Mouse (Mus musculus) gastrocnemius, postnatal 14 days (tissue): ENCODE results near the gene Pitx1. TPM values are rescaled to one million over a fixed set of nuclear protein-coding genes. Genes with fewer than 3 reads are reported as not detected.

Experiments
- DNase-seq: peaks from one replicate; pipeline ENCODE4 v3.0.0; 2021; ENCODE audit warnings: mixed read lengths
- intact Hi-C: fragments of 180-260 bp; cut with DNase I; formaldehyde crosslinking; loops from one replicate; pipeline ENCODE4 v1.15.1; 2025; ENCODE audit warnings: low total_unique reads
- total RNA-seq, 2 experiments: library from RNA; stranded (reverse); gene quantifications; 2 replicates each; pipeline ENCODE4 v1.2.3; 2021

Pitx1 gene
- total RNA-seq, 2 experiments from 2014 or later = 0.64 to 0.84 TPM

- intact Hi-C loops = no loop called here
- DNase-seq = no peak
Observed at GRCm38 (mm10) chr13:55809041-55809623, 26.9 kb downstream of the Pitx1 start.

GRCm38 (mm10) chr13:55803973-55804372 lies 32.0 kb downstream of the Pitx1 start:
- intact Hi-C loops = no loop called here
- DNase-seq = no peak

- no peak for DNase-seq
- intact Hi-C loops = no loop called here
Observed at GRCm38 (mm10) chr13:55801246-55801645, 34.7 kb downstream of the Pitx1 start.

GRCm38 (mm10) chr13:55786120-55786519 lies 49.9 kb downstream of the Pitx1 start:
- no peak for DNase-seq
- intact Hi-C loops = no loop called here

- intact Hi-C loops = no loop called here
- DNase-seq = no peak
Observed at GRCm38 (mm10) chr13:55784268-55784667, 51.7 kb downstream of the Pitx1 start, which contains the start of gene Catsper3. TSS of gene Catsper3 (plus strand) at chr13:55784568.

GRCm38 (mm10) chr13:55775056-55775455 lies 60.9 kb downstream of the Pitx1 start:
- DNase-seq = no peak
- intact Hi-C loops = no loop called here

Other genes starting within 250 kb of the Pitx1 start
- 1 to 10 TPM; 6.2 to 7.3 TPM for gene B4galt7, start 236.3 kb downstream of the Pitx1 start, total RNA-seq
- gene Caml, start 213.2 kb downstream of the Pitx1 start, total RNA-seq = 10 to 100 TPM; 10.1 to 11.1 TPM
- 10 to 100 TPM; 19.7 to 21.2 TPM for gene Ddx46, start 201.2 kb downstream of the Pitx1 start, total RNA-seq
- gene B230219D22Rik, start 143.1 kb downstream of the Pitx1 start, total RNA-seq = 10 to 100 TPM; 30.9 to 32.9 TPM
- 10 to 100 TPM; 27.8 to 27.9 TPM for gene Txndc15, start 121.5 kb downstream of the Pitx1 start, total RNA-seq
- 10 to 100 TPM; 23.4 to 24.0 TPM for gene Pcbd2, start 108.8 kb downstream of the Pitx1 start, total RNA-seq
- under 1 TPM in 1 of 2 experiments, not detected in 1; 0.22 TPM for gene Catsper3, start 51.6 kb downstream of the Pitx1 start, total RNA-seq